Mouse (Mus musculus) heart, embryonic 15.5 days (tissue): ENCODE measurements at regions not wholly inside any gene's neighbourhood (a gene's known extent, or its start where the extent isn't known, plus 50 kb on each side); places are given as distances from the start of the nearest gene placed in this dataset.

Source experiments
- ATAC-seq: fragments of 200-750 bp; cut with Nextera tagmentation; replicated peaks from 2 replicates; pipeline ENCODE4 v1.8.0; 2017; ENCODE audit warnings: low read depth, moderate TSS enrichment; ENCODE audit not compliant: insufficient number of reproducible peaks, insufficient read depth, low FRiP score
- H3K27ac ChIP-seq: fragments of 300-500 bp; sonication (generic); 2 replicates; pipeline ENCODE4 v1.5.1; 2015; ENCODE audit warnings: mild to moderate bottlenecking, inconsistent platforms
- H3K27me3 ChIP-seq: fragments of 300-500 bp; sonication (generic); 2 replicates; pipeline ENCODE4 v1.6.1; 2015; ENCODE audit warnings: inconsistent platforms
- H3K36me3 ChIP-seq: fragments of 300-500 bp; sonication (generic); 2 replicates; pipeline ENCODE4 v1.6.1; 2015; ENCODE audit warnings: mild to moderate bottlenecking, inconsistent platforms
- H3K4me1 ChIP-seq: fragments of 300-500 bp; sonication (generic); replicated peaks from 2 replicates; pipeline ENCODE4 v1.6.1; 2015; ENCODE audit warnings: inconsistent platforms
- H3K4me2 ChIP-seq: fragments of 300-500 bp; sonication (generic); 2 replicates; pipeline ENCODE4 v1.6.1; 2015; ENCODE audit warnings: inconsistent platforms, mild to moderate bottlenecking, moderate library complexity
- H3K4me3 ChIP-seq: fragments of 300-500 bp; sonication (generic); 2 replicates; pipeline ENCODE4 v1.5.1; 2015; ENCODE audit warnings: mild to moderate bottlenecking, inconsistent platforms
- H3K9ac ChIP-seq: fragments of 300-500 bp; sonication (generic); 2 replicates; pipeline ENCODE4 v1.6.1; 2015; ENCODE audit warnings: mild to moderate bottlenecking, inconsistent platforms
- H3K9me3 ChIP-seq: fragments of 300-500 bp; sonication (generic); replicated peaks from 2 replicates; pipeline ENCODE4 v1.6.1; 2016; ENCODE audit warnings: inconsistent platforms
- WGBS: fragments of 180-500 bp; shearing (Covaris S2); methylation state at CpG from one replicate; pipeline ENCODE4 v1.1.7; 2015; ENCODE audit warnings: mixed read lengths; 5-methylcytosine and 5-hydroxymethylcytosine counted together

DNA sequence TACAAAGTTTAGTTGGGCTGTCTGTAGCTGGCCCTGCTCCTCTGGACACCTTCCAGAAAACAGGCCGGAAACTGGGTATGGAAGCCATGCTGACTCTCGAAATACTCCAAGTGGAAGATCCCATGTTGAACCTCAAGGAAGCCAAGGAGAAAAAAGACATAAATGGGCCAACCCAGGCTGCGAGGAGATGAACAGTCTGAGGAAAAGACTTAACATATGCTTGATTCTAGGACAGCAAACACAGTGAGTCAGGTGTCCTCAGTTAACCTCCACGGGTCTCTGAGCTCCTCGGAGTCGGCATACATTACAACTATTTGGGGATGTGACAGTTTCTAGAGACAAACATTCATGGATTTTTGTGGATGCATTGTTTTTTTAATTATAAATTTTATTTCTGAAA lies 60.0 kb upstream of the Msi2 start:
- no peak overlapping the region for H3K27ac ChIP-seq
- no peak overlapping the region for H3K4me2 ChIP-seq
- no peak for ATAC-seq
- no peaks in the 10 kb centered on the region for H3K27me3 ChIP-seq
- no peaks in the 10 kb centered on the region for H3K9me3 ChIP-seq
- H3K9ac ChIP-seq: no peak overlapping the region
- H3K36me3 ChIP-seq: no peaks in the 10 kb centered on the region
- WGBS: 88% methylated on average over 6 of the region's 6 CpGs
- H3K4me3 ChIP-seq: no peak overlapping the region
- H3K4me1 ChIP-seq: peaks cover 13% of the 10 kb centered on the region

DNA sequence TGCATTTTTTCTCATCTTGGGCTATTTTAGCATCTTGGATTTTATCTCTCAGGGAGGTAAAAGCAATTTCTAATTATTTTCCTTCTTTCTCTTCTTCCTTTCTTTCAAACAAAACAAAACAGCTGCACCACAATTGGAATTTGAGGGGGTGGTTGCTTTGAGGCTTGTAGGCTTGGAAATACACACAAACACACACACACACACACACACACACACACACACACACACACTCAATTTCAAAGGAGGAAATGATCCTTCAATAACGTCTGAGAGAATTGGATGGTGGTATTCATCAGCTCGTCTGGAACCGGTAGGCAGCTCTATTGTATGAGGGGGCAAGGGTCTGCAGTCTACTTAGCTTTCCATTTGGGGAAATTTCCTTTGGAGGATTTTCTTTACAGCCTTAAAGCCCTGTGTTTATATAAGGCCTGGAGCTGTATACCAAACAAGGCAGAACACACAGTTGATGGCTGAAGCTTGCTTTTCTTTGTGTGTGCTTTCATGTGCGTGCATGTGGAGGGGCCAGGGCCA lies 56.2 kb upstream of the Msi2 start:
- 63% methylated on average over 4 of the region's 4 CpGs for WGBS
- Histone ChIP-seq H3K4me2 (no peak overlapping the region), H3K27ac (peak overlapping the region; percentile 70), H3K4me3 (no peak overlapping the region), H3K27me3 (no peaks in the 10 kb centered on the region), H3K4me1 (peaks cover 13% of the 10 kb centered on the region), H3K9me3 (no peaks in the 10 kb centered on the region), H3K9ac (no peak overlapping the region), H3K36me3 (no peaks in the 10 kb centered on the region)
- no peak for ATAC-seq

DNA sequence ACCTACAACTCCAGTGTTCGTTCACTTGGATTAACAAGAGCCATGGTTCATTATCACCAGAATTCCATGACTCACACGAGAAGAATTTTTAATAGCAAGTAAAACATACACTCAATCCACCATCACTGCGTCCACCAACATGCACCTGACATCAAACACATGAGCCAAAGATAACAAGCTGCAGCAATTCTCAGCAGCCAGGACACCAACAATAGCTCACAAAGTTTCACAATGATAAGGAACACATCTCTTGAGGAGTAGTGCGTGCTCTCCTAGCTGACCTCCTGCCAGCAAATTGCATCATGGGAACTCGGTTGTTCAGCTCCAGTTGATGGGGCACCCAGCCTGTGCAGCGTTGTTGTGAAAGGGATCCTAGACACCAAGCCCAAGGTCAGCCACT lies 55.6 kb upstream of the Msi2 start:
- WGBS: 23% methylated on average over 6 of the region's 6 CpGs
- Histone ChIP-seq H3K36me3 (no peaks in the 10 kb centered on the region), H3K4me1 (peaks cover 13% of the 10 kb centered on the region), H3K9me3 (no peaks in the 10 kb centered on the region), H3K27ac (peak overlapping the region; percentile 70), H3K4me2 (no peak overlapping the region), H3K9ac (no peak overlapping the region), H3K27me3 (no peaks in the 10 kb centered on the region), H3K4me3 (no peak overlapping the region)
- peak; percentile 60; the same call in 1 of the 2 replicates for ATAC-seq

DNA sequence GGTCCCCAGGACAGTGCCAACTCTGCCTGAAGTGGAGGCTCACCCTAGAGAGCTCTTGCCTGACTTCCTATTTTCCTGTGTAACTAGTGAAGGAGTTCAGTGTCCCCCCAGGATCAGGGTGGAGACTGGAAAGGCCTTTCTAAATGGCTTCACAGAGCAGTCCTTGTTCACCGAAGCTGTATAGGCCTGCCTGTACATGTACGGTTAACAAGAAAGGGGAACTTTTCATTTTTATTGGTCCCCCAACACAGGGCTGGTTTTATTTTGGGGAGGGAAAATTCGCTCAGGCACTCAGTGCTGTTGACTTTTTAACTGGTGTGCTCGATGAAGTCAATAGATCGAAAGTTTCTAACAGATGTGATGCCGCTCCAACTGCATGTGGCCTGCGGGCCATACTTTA lies 52.1 kb upstream of the Msi2 start:
- Histone ChIP-seq H3K27me3 (no peaks in the 10 kb centered on the region), H3K4me3 (no peak overlapping the region), H3K9me3 (no peaks in the 10 kb centered on the region), H3K4me2 (no peak overlapping the region), H3K4me1 (peaks cover 20% of the 10 kb centered on the region), H3K27ac (no peak overlapping the region), H3K36me3 (no peaks in the 10 kb centered on the region), H3K9ac (no peak overlapping the region)
- WGBS: 74% methylated on average over 7 of the region's 7 CpGs
- no peak for ATAC-seq
